19 mouse cellular contexts compared by ENCODE assay signal in the genomic region with DNA sequence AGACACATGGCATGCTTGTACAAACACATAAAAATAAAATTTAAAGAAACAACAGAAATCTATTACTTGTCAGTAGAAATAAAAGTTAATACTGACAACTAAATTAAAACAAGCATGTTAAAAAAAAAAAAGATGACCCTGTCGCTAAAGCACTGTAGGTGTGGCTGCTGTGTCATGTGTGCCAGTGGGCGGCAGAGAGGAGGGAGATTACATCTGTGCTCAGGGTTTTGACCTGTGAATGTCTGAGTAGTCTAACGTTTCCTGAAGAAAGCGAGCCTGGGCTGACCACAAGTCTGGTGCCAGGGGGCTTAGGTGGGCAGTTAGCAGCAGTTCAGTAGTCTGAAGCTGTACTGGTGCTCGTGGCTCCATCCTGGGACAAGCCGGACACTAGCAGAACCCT.
"Had no signal": no experiment of that assay in that cellular context is flagged by ENCODE, and none has a peak within 500 bp of the region (broad histone marks: within the 10 kb centered on the region; RNA-seq: fewer than 3 reads in every experiment).

No protein-coding gene starts in this region.

- H3K4me2 ChIP-seq: heart, embryonic 11.5 days; hindbrain, embryonic 13.5 days; hindbrain, embryonic 15.5 days; limb, embryonic 12.5 days; liver, embryonic 11.5 days; liver, embryonic 13.5 days had no signal

- H3K36me3 ChIP-seq: hindbrain, embryonic 13.5 days; hindbrain, embryonic 15.5 days; limb, embryonic 12.5 days; liver, embryonic 13.5 days had no signal

- ATAC-seq: hindbrain, postnatal 0 days; intestine, embryonic 16.5 days had no signal

- H3K9ac ChIP-seq: hindbrain, embryonic 13.5 days; hindbrain, embryonic 15.5 days; limb, embryonic 12.5 days; liver, embryonic 13.5 days had no signal

- DNase-seq: gastrocnemius, postnatal 14 days; gastrocnemius, postnatal 36 days; heart, adult 2 months; heart, postnatal 10 days; kidney, adult 11 months; kidney, adult 8-10 months; kidney, postnatal 10 days; kidney, postnatal 25 days; kidney, postnatal 4 days; left cerebral cortex, postnatal 4 days; liver, embryonic 13.5 days had no signal

- H3K9me3 ChIP-seq: hindbrain, embryonic 13.5 days; hindbrain, embryonic 15.5 days; limb, embryonic 12.5 days; liver, embryonic 13.5 days had no signal

- H3K27ac ChIP-seq: heart, adult 2 months; hindbrain, embryonic 13.5 days; hindbrain, embryonic 15.5 days; hindbrain, postnatal 0 days; layer of hippocampus, adult 2 months; limb, embryonic 12.5 days; liver, embryonic 13.5 days had no signal

- H3K4me3 ChIP-seq: heart, adult 2 months; hindbrain, embryonic 13.5 days; hindbrain, embryonic 15.5 days; layer of hippocampus, adult 2 months; limb, embryonic 12.5 days; liver, embryonic 13.5 days had no signal

- H3K27me3 ChIP-seq: hindbrain, embryonic 13.5 days; hindbrain, embryonic 15.5 days; liver, embryonic 13.5 days had no signal
